Mouse (Mus musculus) mouse embryonic stem cell (cell line): ENCODE data around the gene Smo.

ENCODE experiments used
- in situ Hi-C, 2 experiments: fragments of 300-500 bp; cut with MboI; formaldehyde crosslinking; loops; 1 replicate in 1 of 2; 3 replicates in 1 of 2; pipeline ENCODE4 v1.14.3; 2019 to 2020; ENCODE audit warnings: low sequenced_read_pairs in 2 of 2, low pct_unique_long_range_greater_than_20kb in 1 of 2, mixed read lengths in 1 of 2; ENCODE audit not compliant: unreplicated experiment in 1 of 2

Gene Smo

GRCm38 (mm10) chr6:29768791-29769441 lies 33.6 kb downstream of the Smo start:
- in situ Hi-C loops, result no loop called here

DNA sequence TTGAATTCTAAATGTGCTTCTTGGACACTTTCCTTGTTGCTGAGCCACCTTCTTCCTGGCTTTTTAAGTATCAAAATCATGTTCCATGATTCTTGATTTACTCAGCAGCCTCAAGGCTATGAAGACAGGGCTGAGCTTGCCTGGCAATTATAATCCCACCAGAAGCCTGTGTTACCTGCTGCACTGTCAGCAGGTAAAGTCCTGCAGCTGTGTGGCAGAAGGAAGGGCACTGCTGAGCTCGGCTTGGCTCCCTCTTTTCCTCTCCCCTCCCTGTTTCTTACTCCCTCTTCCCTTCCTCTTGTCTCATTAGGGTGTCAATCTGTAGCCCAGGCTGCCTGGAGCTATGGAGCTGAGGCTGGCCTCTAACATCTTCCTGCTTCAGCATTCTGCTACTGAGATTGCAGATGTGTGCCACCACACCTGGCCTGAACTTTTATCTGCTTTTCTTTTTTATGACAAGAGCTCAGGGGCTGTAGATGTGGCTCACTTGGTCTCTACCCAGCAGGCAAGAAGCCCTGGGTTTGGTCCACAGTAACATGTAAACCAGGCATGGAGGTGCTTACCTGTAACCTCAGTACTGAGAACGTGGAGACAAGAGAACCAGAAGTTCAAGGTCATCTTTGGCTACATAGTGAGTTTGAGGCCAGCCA lies 35.5 kb downstream of the Smo start:
- in situ Hi-C loops, result no loop called here

DNA sequence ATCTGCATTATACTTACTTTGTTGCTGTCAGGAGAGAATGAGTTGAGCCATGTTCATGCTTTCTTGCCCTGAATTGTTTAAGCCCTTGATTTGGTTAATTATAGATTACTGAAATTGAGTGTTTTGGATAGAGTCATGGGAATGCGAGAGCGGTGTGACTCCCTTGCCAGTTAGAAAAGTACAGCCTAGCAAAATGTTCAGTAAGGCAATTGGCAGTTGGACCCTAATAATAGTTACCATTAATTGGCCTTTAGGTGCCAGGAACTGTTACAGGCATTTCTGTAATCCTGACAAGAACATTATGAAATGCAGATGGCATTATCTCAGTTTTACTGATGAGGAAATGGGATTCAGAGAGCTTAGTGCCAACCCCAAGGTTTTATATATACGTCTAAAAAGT lies 36.9 kb downstream of the Smo start:
- in situ Hi-C loops, result no loop called here

- in situ Hi-C loops, result no loop called here
These were observed 38.9 kb downstream of the Smo start for GRCm38 (mm10) chr6:29774161-29774560.

DNA sequence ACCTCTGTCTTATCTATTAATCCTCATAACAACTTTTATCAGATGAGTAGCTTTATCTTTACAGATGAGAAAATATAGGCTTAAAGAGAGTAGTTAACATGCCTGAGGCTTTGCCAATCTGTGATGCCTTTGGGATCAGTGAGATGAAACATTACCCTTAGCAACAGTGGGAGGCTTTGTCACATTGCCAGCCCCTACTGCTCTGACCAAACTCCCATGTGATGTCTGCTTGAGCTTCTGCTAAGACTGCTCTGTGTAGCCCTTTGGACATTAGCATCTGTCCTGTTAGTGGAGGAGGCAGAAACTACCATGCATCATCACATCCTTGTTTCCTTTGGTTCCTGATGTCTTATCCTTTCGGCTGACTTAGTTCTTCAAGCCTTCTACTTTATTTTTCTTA lies 40.3 kb downstream of the Smo start:
- in situ Hi-C loops, result loop anchor here in 1 of 2 experiments (5.0 kb wide), 1 partner anchor 47 kb away; no protein-coding TSS in a partner anchor

GRCm38 (mm10) chr6:29776542-29777237 lies 41.4 kb downstream of the Smo start:
- in situ Hi-C loops, result loop anchor here in 1 of 2 experiments (5.0 kb wide), 1 partner anchor 46 kb away; no protein-coding TSS in a partner anchor

- in situ Hi-C loops, result loop anchor here in 1 of 2 experiments (5.0 kb wide), 1 partner anchor 45 kb away; no protein-coding TSS in a partner anchor
These were observed 41.9 kb downstream of the Smo start for GRCm38 (mm10) chr6:29777238-29777555.

DNA sequence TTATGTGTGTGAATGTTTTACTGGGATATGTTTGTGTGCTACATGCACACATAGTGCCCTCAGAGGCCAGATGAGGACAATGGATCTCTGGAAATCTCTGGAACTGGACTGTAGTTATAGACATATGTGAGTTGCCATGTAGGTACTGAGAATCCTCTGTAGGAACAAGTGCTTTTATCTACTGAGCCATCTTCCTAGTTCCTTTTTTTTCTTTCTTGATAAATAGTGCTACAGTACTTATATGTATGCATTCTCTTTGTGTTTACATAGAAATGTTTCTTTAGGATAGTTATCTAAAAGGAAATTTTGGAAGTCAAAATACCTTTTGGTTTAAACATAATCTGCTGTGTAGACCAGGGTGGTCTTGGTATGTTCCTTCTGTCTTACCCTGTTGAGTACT lies 44.8 kb downstream of the Smo start:
- in situ Hi-C loops, result no loop called here

- in situ Hi-C loops, result no loop called here
These were observed 45.3 kb downstream of the Smo start for GRCm38 (mm10) chr6:29780571-29780970.

DNA sequence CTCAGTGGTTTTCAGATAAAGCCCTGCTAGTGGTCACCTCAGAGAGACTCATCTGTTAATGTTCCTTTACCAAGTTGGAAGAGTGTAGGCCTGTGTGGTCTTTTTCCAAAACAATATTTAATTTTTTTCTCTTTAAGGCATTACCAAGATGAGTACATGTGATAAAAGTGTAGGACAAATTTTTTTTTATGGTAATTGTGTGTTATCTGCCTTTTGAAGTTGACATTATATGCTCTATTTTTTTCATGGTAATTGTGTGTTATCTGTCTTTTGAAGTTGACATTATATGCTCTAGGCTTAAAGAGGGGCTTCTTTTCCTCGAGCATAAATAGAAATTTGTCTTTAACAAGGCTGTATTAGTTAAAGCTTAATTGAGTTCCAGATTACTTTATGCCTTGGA lies 46.9 kb downstream of the Smo start:
- in situ Hi-C loops, result no loop called here

DNA sequence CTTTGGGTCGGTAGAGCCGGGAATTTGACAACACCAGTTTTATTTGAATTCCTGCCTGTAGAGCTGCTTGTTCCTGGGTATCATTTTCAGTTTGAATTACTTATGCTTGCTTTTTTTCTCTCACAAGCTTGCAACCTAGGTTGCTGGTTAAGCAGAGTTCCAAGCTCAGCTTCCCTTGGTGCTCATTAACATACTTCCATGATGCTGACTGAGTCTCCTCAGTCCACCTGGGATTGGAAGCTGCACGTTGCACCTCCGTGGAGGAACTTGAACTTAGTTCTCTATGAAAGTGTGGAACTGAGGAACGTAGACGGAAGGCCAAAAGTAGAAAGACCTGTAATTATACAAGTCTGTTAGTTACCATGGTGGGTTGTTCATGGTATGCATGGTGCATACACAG lies 48.7 kb downstream of the Smo start:
- in situ Hi-C loops, result no loop called here

- in situ Hi-C loops, result no loop called here
These were observed 49.2 kb downstream of the Smo start for GRCm38 (mm10) chr6:29784413-29785021.

GRCm38 (mm10) chr6:29785759-29786158 lies 50.5 kb downstream of the Smo start:
- in situ Hi-C loops, result no loop called here

DNA sequence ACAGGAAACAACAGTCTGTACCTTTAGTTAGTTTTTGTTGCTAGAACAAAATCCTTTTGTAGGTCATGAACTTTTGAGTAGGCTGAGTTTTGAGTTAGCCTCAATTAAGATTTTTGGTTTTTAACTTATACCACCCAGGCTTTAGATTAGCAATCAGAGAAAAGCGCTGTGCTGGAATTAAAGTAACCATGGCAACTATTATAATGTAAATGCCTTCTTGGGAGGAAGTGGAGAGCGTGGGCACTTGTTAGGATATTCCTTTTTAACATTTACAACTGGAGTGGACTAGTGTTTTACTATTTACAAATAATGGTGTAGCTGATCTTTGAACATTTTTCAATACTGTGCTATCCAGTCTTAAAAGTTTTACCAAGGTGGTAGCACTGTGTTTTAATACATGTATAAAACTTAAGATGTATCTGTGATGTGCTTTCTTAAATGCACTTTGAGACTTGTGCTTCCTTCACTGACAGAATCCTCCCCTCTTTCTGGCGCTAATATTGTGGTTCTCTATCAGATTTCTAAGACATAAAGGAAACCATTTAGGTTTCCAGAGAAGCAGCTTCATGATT lies 53.6 kb downstream of the Smo start:
- in situ Hi-C loops, result no loop called here

GRCm38 (mm10) chr6:29790014-29790698 lies 54.9 kb downstream of the Smo start:
- in situ Hi-C loops, result no loop called here

- in situ Hi-C loops, result no loop called here
These were observed 58.2 kb downstream of the Smo start for GRCm38 (mm10) chr6:29793520-29793919.

- in situ Hi-C loops, result no loop called here
These were observed 59.3 kb downstream of the Smo start for GRCm38 (mm10) chr6:29794582-29794981.

DNA sequence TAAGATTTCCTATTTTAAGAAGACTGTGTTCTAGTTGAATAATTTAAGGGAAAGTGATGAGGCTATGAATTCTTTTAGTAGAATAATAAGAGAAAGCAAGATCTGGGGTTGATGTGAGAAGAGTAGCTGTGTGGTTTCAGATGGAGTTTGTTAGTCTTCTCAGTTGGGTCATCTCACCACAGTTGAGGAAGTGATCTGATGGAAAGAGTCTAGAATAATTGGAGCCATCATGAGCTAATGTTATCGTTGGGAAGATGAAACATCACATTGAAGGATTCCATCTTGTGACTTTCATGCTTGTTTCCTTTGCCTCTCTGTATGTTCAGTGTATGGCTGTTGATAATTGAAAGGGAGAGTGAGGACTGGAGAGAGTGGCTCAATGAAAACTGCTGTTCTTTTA lies 67.7 kb downstream of the Smo start:
- in situ Hi-C loops, result no loop called here

- in situ Hi-C loops, result no loop called here
These were observed 68.7 kb downstream of the Smo start for GRCm38 (mm10) chr6:29804006-29804405.
